Mouse (Mus musculus) liver, postnatal 0 days (tissue): ENCODE results near the gene Cdh10. TPM values are rescaled to one million over a fixed set of nuclear protein-coding genes. Genes with fewer than 3 reads are reported as not detected.
A peak's percentile ranks its signal among the peaks of the same experiment; 100 is the strongest.

Source experiments
- ATAC-seq: fragments of 200-750 bp; cut with Nextera tagmentation; 2 replicates; pipeline ENCODE4 v1.8.0; 2017; ENCODE audit warnings: mild to moderate bottlenecking, moderate library complexity
- DNase-seq: peaks from one replicate; pipeline ENCODE4 v3.0.0-alpha.2; 2016
- H3K27ac ChIP-seq: fragments of 300-500 bp; sonication (generic); 2 replicates; pipeline ENCODE4 v1.5.1; 2014; ENCODE audit warnings: antibody characterized with exemption, moderate library complexity, mild to moderate bottlenecking, low read depth
- H3K27me3 ChIP-seq: fragments of 300-500 bp; sonication (generic); 2 replicates; pipeline ENCODE4 v1.6.1; 2014; ENCODE audit warnings: low read length, control low read depth, mixed read lengths; ENCODE audit not compliant: insufficient read depth
- H3K36me3 ChIP-seq: fragments of 300-500 bp; sonication (generic); replicated peaks from 2 replicates; pipeline ENCODE4 v1.6.1; 2014; ENCODE audit warnings: mild to moderate bottlenecking, control low read depth, low read length, moderate library complexity, mixed read lengths; ENCODE audit not compliant: insufficient read depth
- H3K4me1 ChIP-seq: fragments of 300-500 bp; sonication (generic); 2 replicates; pipeline ENCODE4 v1.6.1; 2014; ENCODE audit warnings: antibody characterized with exemption, mild to moderate bottlenecking, control low read depth; ENCODE audit not compliant: insufficient read depth
- H3K4me2 ChIP-seq: fragments of 300-500 bp; sonication (generic); 2 replicates; pipeline ENCODE4 v1.6.1; 2014; ENCODE audit warnings: low read depth, mild to moderate bottlenecking, low read length, moderate library complexity, mixed read lengths
- H3K4me3 ChIP-seq: fragments of 300-500 bp; sonication (generic); 2 replicates; pipeline ENCODE4 v1.5.1; 2014; ENCODE audit warnings: low read depth, low read length
- H3K9ac ChIP-seq: fragments of 300-500 bp; sonication (generic); replicated peaks from 2 replicates; pipeline ENCODE4 v1.6.1; 2014; ENCODE audit warnings: mild to moderate bottlenecking, moderate library complexity
- H3K9me3 ChIP-seq: fragments of 300-500 bp; sonication (generic); 2 replicates; pipeline ENCODE4 v1.6.1; 2016; ENCODE audit warnings: mild to moderate bottlenecking, control low read depth, low read length, mixed read lengths
- CTCF ChIP-seq: sonication (generic); IDR thresholded peaks from 2 replicates; pipeline ENCODE4 v1.5.1; 2016; ENCODE audit warnings: antibody characterized with exemption, low read depth
- EP300 ChIP-seq: IDR thresholded peaks from 2 replicates; pipeline ENCODE4 v1.6.1; 2016; ENCODE audit warnings: antibody characterized with exemption, low read depth, mild to moderate bottlenecking
- WGBS: fragments of 180-500 bp; shearing (Covaris S2); extraction: QIAGEN DNeasy Blood & Tissue Kit; methylation state at CpG from one replicate; pipeline ENCODE4 v1.1.7; 2014; ENCODE audit not compliant: insufficient replicate concordance; 5-methylcytosine and 5-hydroxymethylcytosine counted together
- polyA plus RNA-seq: library from polyadenylated mRNA; unstranded; fragments of >200 nt; fragmentation: Nextera tagmentation; extraction: Ambion mirVana; gene quantifications from 2 replicates; pipeline ENCODE4 v1.2.1, GENCODE M21; 2015

Gene Cdh10
- polyA plus RNA-seq, 1 experiment from 2014 or later, result not detected

DNA sequence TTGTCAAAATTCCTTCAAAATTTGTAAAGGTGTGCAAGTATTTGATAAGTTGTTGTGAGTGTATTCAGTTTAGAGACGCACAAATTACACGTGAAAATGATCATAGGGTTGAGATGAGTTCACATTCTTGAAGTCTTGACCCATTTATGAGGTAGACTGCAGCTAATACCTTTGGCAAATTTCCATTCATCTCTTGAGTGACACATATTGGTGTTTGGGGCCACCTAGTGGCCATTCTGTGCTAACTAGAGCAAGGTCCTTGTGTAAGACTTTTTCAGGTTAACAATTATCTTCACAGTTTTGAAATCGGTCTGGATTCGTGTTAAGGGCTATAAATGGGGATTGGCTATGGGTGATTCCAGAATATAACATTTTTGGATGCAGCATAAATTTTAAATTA lies 13.5 kb downstream of the Cdh10 start:
- peak; percentile 72 for TF ChIP-seq CTCF
- no peak for TF ChIP-seq EP300
- 11% methylated on average over 4 of the region's 4 CpGs for WGBS
- ATAC-seq (no peak), DNase-seq (peak; percentile 37)
- Histone ChIP-seq H3K4me2 (no peak overlapping the region), H3K36me3 (no peaks in the 10 kb centered on the region), H3K27ac (no peak overlapping the region), H3K27me3 (no peaks in the 10 kb centered on the region), H3K9me3 (no peaks in the 10 kb centered on the region), H3K9ac (no peak overlapping the region), H3K4me3 (no peak overlapping the region), H3K4me1 (no peaks in the 10 kb centered on the region)

- H3K27ac ChIP-seq, result no peak overlapping the region
- no peaks in the 10 kb centered on the region for H3K27me3 ChIP-seq
- WGBS, result 70% methylated on average over 2 of the region's 2 CpGs
- H3K4me3 ChIP-seq, result no peak overlapping the region
- H3K4me2 ChIP-seq, result no peak overlapping the region
- no peaks in the 10 kb centered on the region for H3K9me3 ChIP-seq
- DNase-seq (no peak), ATAC-seq (no peak)
- no peaks in the 10 kb centered on the region for H3K36me3 ChIP-seq
- H3K4me1 ChIP-seq, result no peaks in the 10 kb centered on the region
- no peak overlapping the region for H3K9ac ChIP-seq
- TF ChIP-seq EP300 (no peak), CTCF (no peak)
These were observed 23.0 kb downstream of the Cdh10 start for GRCm38 (mm10) chr15:18841769-18842168.

- TF ChIP-seq EP300 (no peak), CTCF (no peak)
- no peak for ATAC-seq
These were observed 26.1 kb downstream of the Cdh10 start for GRCm38 (mm10) chr15:18844807-18845206.

DNA sequence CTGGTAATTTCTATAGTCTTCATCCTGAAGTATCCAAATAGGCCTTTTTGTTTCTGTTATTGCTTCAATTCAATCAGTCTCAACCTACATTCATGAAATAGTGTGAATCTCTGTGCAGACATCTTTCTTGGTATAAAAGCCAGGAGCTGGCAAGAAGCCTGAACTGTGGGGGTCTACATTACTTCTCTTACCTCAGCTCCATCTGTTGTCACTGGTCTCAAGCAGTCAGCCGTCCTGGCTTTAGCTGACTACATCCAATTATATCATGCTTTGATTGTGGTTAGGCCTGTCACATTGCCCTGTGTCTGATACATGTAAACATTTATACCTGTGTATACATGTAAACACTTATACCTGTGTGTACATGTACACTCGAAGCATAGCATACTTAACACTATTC lies 31.8 kb downstream of the Cdh10 start:
- Histone ChIP-seq H3K27ac (no peak overlapping the region), H3K4me3 (no peak overlapping the region), H3K27me3 (no peaks in the 10 kb centered on the region), H3K9ac (no peak overlapping the region), H3K4me1 (no peaks in the 10 kb centered on the region), H3K4me2 (no peak overlapping the region), H3K9me3 (no peaks in the 10 kb centered on the region), H3K36me3 (no peaks in the 10 kb centered on the region)
- no peak for ATAC-seq
- TF ChIP-seq CTCF (no peak), EP300 (no peak)
- no peak for DNase-seq
- 75% methylated on average over 2 of the region's 2 CpGs for WGBS

More at GRCm38 (mm10) chr15:18844807-18845206, 26.1 kb downstream of the Cdh10 start:
- no peak overlapping the region for H3K27ac ChIP-seq
- no peak overlapping the region for H3K4me3 ChIP-seq
- no peaks in the 10 kb centered on the region for H3K27me3 ChIP-seq
- H3K36me3 ChIP-seq, result no peaks in the 10 kb centered on the region
- DNase-seq, result no peak
- H3K4me1 ChIP-seq, result no peaks in the 10 kb centered on the region
- H3K4me2 ChIP-seq, result no peak overlapping the region
- no peak overlapping the region for H3K9ac ChIP-seq
- no peaks in the 10 kb centered on the region for H3K9me3 ChIP-seq
- WGBS, result 68% methylated on average over 5 of the region's 5 CpGs

- Histone ChIP-seq H3K9me3 (no peaks in the 10 kb centered on the region), H3K4me1 (no peaks in the 10 kb centered on the region), H3K27me3 (no peaks in the 10 kb centered on the region), H3K36me3 (no peaks in the 10 kb centered on the region), H3K4me3 (no peak overlapping the region), H3K9ac (no peak overlapping the region), H3K27ac (no peak overlapping the region), H3K4me2 (no peak overlapping the region)
- ATAC-seq, result no peak
- 51% methylated on average over 2 of the region's 2 CpGs for WGBS
- TF ChIP-seq CTCF, result no peak
- no peak for TF ChIP-seq EP300
- DNase-seq, result no peak
These were observed 39.4 kb downstream of the Cdh10 start for GRCm38 (mm10) chr15:18858135-18858534.

- TF ChIP-seq CTCF (no peak), EP300 (no peak)
- 82% methylated on average over 2 of the region's 2 CpGs for WGBS
- no peak overlapping the region for H3K9ac ChIP-seq
- H3K27ac ChIP-seq, result no peak overlapping the region
- no peaks in the 10 kb centered on the region for H3K36me3 ChIP-seq
- DNase-seq, result no peak
- no peaks in the 10 kb centered on the region for H3K27me3 ChIP-seq
- H3K9me3 ChIP-seq, result no peaks in the 10 kb centered on the region
- H3K4me3 ChIP-seq, result no peak overlapping the region
- H3K4me2 ChIP-seq, result no peak overlapping the region
- H3K4me1 ChIP-seq, result no peaks in the 10 kb centered on the region
- no peak for ATAC-seq
These were observed 51.1 kb downstream of the Cdh10 start for GRCm38 (mm10) chr15:18869871-18870270.

GRCm38 (mm10) chr15:18881467-18881866 lies 62.7 kb downstream of the Cdh10 start:
- no peaks in the 10 kb centered on the region for H3K4me1 ChIP-seq
- WGBS, result 75% methylated on average over 5 of the region's 5 CpGs
- TF ChIP-seq CTCF (no peak), EP300 (no peak)
- no peak overlapping the region for H3K9ac ChIP-seq
- no peak overlapping the region for H3K4me3 ChIP-seq
- H3K9me3 ChIP-seq, result no peaks in the 10 kb centered on the region
- H3K27ac ChIP-seq, result no peak overlapping the region
- H3K36me3 ChIP-seq, result no peaks in the 10 kb centered on the region
- no peak overlapping the region for H3K4me2 ChIP-seq
- DNase-seq, result no peak
- H3K27me3 ChIP-seq, result no peaks in the 10 kb centered on the region
- ATAC-seq, result no peak
